8 mouse cellular contexts compared by ENCODE assay signal in genomic region chr9:113811957-113812670, GRCm38 (mm10).
DNase-seq lines count a peak whose midpoint lies in the region; ATAC-seq and TF ChIP-seq lines count a peak whose summit lies in the region.

No protein-coding gene starts in this region.

- no peaks in the 10 kb centered on the region for H3K27me3 ChIP-seq in lung, embryonic 14.5 days (ENCODE audit: insufficient read depth, low read length)
- H3K27me3 ChIP-seq in heart, embryonic 15.5 days: no peaks in the 10 kb centered on the region
- no peaks in the 10 kb centered on the region for H3K27me3 ChIP-seq in midbrain, embryonic 14.5 days (ENCODE audit: control insufficient read depth, insufficient read depth, low read length)
- H3K27me3 ChIP-seq in stomach, postnatal 0 days (ENCODE audit: control insufficient read depth, insufficient read depth, low read length): no peaks in the 10 kb centered on the region

- ATAC-seq in lung, embryonic 14.5 days (ENCODE audit: insufficient read depth): 0 out of 2 replicates have a peak, but pooled peaks have one; percentile 24
- peak; percentile 53; the same call in 1 of the 2 replicates for ATAC-seq in heart, embryonic 15.5 days (replicated peaks; ENCODE audit: insufficient number of reproducible peaks, insufficient read depth, low FRiP score, low read depth)
- peak; percentile 89 for ATAC-seq in midbrain, embryonic 14.5 days (ENCODE audit: low FRiP score, low TSS enrichment)
- peak; percentile 89 for ATAC-seq in stomach, postnatal 0 days (ENCODE audit: low FRiP score, low TSS enrichment)

- H3K4me2 ChIP-seq in lung, embryonic 14.5 days: peak overlapping the region; percentile 26; the same call in 1 of the 2 replicates
- peak overlapping the region; percentile 58 for H3K4me2 ChIP-seq in heart, embryonic 15.5 days
- peak overlapping the region; percentile 63 for H3K4me2 ChIP-seq in midbrain, embryonic 14.5 days (ENCODE audit: low read length)
- H3K4me2 ChIP-seq in stomach, postnatal 0 days (replicated peaks; ENCODE audit: low read depth): peak overlapping the region; percentile 53

- no peak overlapping the region; the same call in 1 of the 2 replicates for H3K9ac ChIP-seq in lung, embryonic 14.5 days
- peak overlapping the region; percentile 46 for H3K9ac ChIP-seq in heart, embryonic 15.5 days
- H3K9ac ChIP-seq in midbrain, embryonic 14.5 days (replicated peaks; ENCODE audit: low read length): peak overlapping the region; percentile 58
- H3K9ac ChIP-seq in stomach, postnatal 0 days (ENCODE audit: low read length): peak overlapping the region; percentile 45; the same call in 1 of the 2 replicates

- peak overlapping the region; percentile 3; the same call in 1 of the 2 replicates for H3K4me3 ChIP-seq in lung, embryonic 14.5 days (ENCODE audit: low read depth, low read length)
- peak overlapping the region; percentile 44 for H3K4me3 ChIP-seq in heart, embryonic 15.5 days
- H3K4me3 ChIP-seq in midbrain, embryonic 14.5 days (replicated peaks; ENCODE audit: low read depth, low read length): peak overlapping the region; percentile 49
- peak overlapping the region; percentile 21 for H3K4me3 ChIP-seq in stomach, postnatal 0 days (ENCODE audit: low read depth, low read length)

- TF ChIP-seq CTCF in lung, embryonic 14.5 days (IDR thresholded peaks at IDR 0.05; ENCODE audit: low read depth): no peak
- no peak for TF ChIP-seq CTCF in stomach, postnatal 0 days (IDR thresholded peaks at IDR 0.05; ENCODE audit: low read depth)

- 0 out of 2 replicates have a peak, but pooled peaks cover 13% of the 10 kb centered on the region for H3K36me3 ChIP-seq in lung, embryonic 14.5 days (ENCODE audit: insufficient read depth)
- H3K36me3 ChIP-seq in heart, embryonic 15.5 days: no peaks in the 10 kb centered on the region
- no peaks in the 10 kb centered on the region for H3K36me3 ChIP-seq in midbrain, embryonic 14.5 days (ENCODE audit: control insufficient read depth, insufficient read depth, low read length)
- no peaks in the 10 kb centered on the region for H3K36me3 ChIP-seq in stomach, postnatal 0 days (ENCODE audit: control insufficient read depth, insufficient read depth, low read length)

- H3K27ac ChIP-seq in lung, embryonic 14.5 days (ENCODE audit: low read depth): no peak overlapping the region
- peak overlapping the region; percentile 38 for H3K27ac ChIP-seq in heart, embryonic 15.5 days
- H3K27ac ChIP-seq in midbrain, embryonic 14.5 days (replicated peaks; ENCODE audit: low read depth, low read length): peak overlapping the region; percentile 89
- peak overlapping the region; percentile 45; the same call in 1 of the 2 replicates for H3K27ac ChIP-seq in stomach, postnatal 0 days (replicated peaks)

- TF ChIP-seq EP300 in stomach, postnatal 0 days (optimal IDR thresholded peaks at IDR 0.05): no peak

- DNase-seq in lung, embryonic 14.5 days: no peak
- DNase-seq in lung, postnatal 36 days: no peak
- DNase-seq in cerebellum, postnatal 36 days: peak; percentile 60 to 72
- DNase-seq in layer of hippocampus, postnatal 36 days: peak; percentile 78
- peak; percentile 83 for DNase-seq in midbrain, embryonic 14.5 days
- DNase-seq in stomach, postnatal 0 days (ENCODE audit: low spot score): peak; percentile 55
- DNase-seq in gastrocnemius, postnatal 4 days (ENCODE audit: low spot score in 2 of 2): no peak

- H3K9me3 ChIP-seq in lung, embryonic 14.5 days (ENCODE audit: low read depth, low read length): no peaks in the 10 kb centered on the region
- H3K9me3 ChIP-seq in heart, embryonic 15.5 days (replicated peaks): no peaks in the 10 kb centered on the region
- no peaks in the 10 kb centered on the region for H3K9me3 ChIP-seq in midbrain, embryonic 14.5 days (ENCODE audit: control insufficient read depth, low read length)
- no peaks in the 10 kb centered on the region for H3K9me3 ChIP-seq in stomach, postnatal 0 days (ENCODE audit: control insufficient read depth, low read length)

- 41% methylated on average over 9 of the region's 9 CpGs for WGBS in lung, embryonic 14.5 days
- WGBS in heart, embryonic 15.5 days: 30% methylated on average over 9 of the region's 9 CpGs
- 26% methylated on average over 9 of the region's 9 CpGs for WGBS in midbrain, embryonic 14.5 days
- WGBS in stomach, postnatal 0 days: 32% methylated on average over 9 of the region's 9 CpGs

- no peaks in the 10 kb centered on the region for H3K4me1 ChIP-seq in lung, embryonic 14.5 days (ENCODE audit: insufficient read depth)
- H3K4me1 ChIP-seq in heart, embryonic 15.5 days (replicated peaks): 0 out of 2 replicates have a peak, but pooled peaks cover 5% of the 10 kb centered on the region
- peaks cover 18% of the 10 kb centered on the region for H3K4me1 ChIP-seq in midbrain, embryonic 14.5 days (ENCODE audit: control insufficient read depth, insufficient read depth, low read length)
- H3K4me1 ChIP-seq in stomach, postnatal 0 days (replicated peaks; ENCODE audit: control insufficient read depth, insufficient read depth): no peaks in the 10 kb centered on the region

Comparison
In these comparisons a context has a peak if more than half of its experiments do, and no peak if none do; other contexts are left out.
1. ATAC-seq: peak in every context shown above with its lines; median percentile 89 in midbrain, embryonic 14.5 days; 89 in stomach, postnatal 0 days; 53 in heart, embryonic 15.5 days; 24 in lung, embryonic 14.5 days.
2. DNase-seq: peak in cerebellum, postnatal 36 days (2 of 2), layer of hippocampus, postnatal 36 days (2 of 2), midbrain, embryonic 14.5 days (single experiment) and stomach, postnatal 0 days (single experiment); none in lung, embryonic 14.5 days (single experiment), lung, postnatal 36 days (single experiment) and gastrocnemius, postnatal 4 days (0 of 2).
3. Peak in every context shown above with its lines, with median percentiles within 50 percentile points of each other: H3K4me2 ChIP-seq and H3K4me3 ChIP-seq.